Comparison of ENCODE assay signal across 7 mouse cellular contexts in the genomic region with DNA sequence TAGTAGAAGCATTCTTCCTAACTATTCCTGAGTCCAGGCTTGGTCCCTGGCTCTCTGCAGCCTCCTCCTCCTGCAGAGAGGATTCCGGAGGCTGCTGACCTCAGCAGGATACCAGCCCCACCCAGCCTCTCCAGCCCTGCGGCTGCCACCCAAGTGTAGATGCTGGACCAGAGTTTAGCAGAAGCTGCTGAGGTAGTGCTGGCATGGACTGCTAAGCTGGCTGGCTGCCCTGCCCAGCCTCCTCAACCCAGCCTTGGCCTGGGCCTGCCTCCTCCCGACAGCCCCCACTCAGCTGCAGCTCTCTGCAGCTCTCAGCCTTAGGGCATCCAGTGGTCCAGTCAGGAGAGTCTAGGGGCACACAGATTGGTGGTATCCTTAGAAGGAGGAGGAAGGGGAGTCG. TPM values are rescaled to one million over a fixed set of nuclear protein-coding genes. Genes with fewer than 3 reads are reported as not detected.
A peak's percentile ranks its signal among the peaks of the same experiment; 100 is the strongest.
DNase-seq lines count a peak whose midpoint lies in the region.

No protein-coding gene starts in this region.

- peak; percentile 90 for DNase-seq in heart, adult 11 months
- no peak for DNase-seq in heart, adult 8-10 months (ENCODE audit: low spot score)
- peak; percentile 31 for DNase-seq in ovary, postnatal 36 days (ENCODE audit: low spot score)
- no peak for DNase-seq in ovary, postnatal 14 days (ENCODE audit: low spot score)
- DNase-seq in gastrocnemius, postnatal 10 days, result peak; percentile 67
- DNase-seq in c-Kit-positive CD71-positive TER-119-positive erythroid progenitor cells, embryonic 14.5 days (ENCODE audit: low spot score), result no peak
- DNase-seq in thymus, postnatal 10 days (ENCODE audit: low spot score in 2 of 2), result no peak

RNA-seq across cellular contexts. Expression of a gene that starts 14.3 kb away (rescaled TPM):
- total RNA-seq in heart, adult 8-10 months (2022), result 1 to 10 TPM; 2.8 to 3.4 (median 3.1) TPM
- 10 to 100 TPM; 36.4 to 42.1 TPM for total RNA-seq in gastrocnemius, postnatal 10 days (2021)

Comparison
In these comparisons a context has a peak if more than half of its experiments do, and no peak if none do; other contexts are left out.
1. DNase-seq: peak in heart, adult 11 months (single experiment), ovary, postnatal 36 days (single experiment) and gastrocnemius, postnatal 10 days (single experiment); none in heart, adult 8-10 months (single experiment), ovary, postnatal 14 days (single experiment), c-Kit-positive CD71-positive TER-119-positive erythroid progenitor cells, embryonic 14.5 days (single experiment) and thymus, postnatal 10 days (0 of 2).
2. RNA of a gene that starts 14.3 kb away (total RNA-seq): 36.4 to 42.1 TPM in gastrocnemius, postnatal 10 days; 2.8 to 3.4 TPM in heart, adult 8-10 months; every median in the first group is over 4 times any median in the second.